Mouse (Mus musculus): ENCODE data around the gene Ntrk1. TPM values are rescaled to one million over a fixed set of nuclear protein-coding genes. Genes with fewer than 3 reads are reported as not detected.

The Ntrk1 gene
- total RNA-seq, 1 experiment = 3.8 TPM

DNA sequence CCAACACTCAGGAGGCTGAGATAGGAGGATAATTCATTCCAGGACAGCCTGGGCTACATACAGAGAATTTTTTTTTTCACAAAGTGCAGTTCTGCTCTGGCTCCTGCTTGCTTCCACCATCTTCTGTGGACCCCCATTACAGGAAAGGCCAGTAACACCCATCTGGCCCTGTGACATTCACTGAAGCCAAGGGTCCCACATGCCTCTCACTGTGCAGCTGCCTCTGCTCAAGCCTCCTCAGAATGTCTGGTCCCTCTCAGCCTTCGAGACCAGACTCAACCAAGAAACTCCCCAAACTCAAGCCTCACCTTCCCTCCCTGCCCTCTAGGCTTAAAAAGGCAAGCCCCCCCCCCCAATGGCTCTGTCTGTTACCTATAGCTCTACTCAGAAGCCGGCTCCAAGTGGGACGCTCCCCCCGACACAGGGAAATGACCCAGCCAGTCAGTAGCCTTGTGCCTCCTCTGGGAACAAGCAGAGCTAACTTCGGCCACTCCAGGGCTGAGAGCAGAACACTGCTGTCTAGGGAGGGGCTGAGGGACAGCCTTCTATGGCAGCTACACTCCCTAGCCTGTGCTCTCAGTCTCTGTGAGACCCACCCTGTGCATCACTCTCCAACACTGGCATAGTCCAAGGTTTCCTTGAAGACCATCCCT, 29.2 kb downstream of the Ntrk1 start:
- Histone ChIP-seq H3K9me3 (ENCODE audit: control insufficient read depth, insufficient read depth, low read depth, low read length) (no peaks in the 10 kb centered on the region), H3K9ac (ENCODE audit: insufficient read depth, low read depth, low read length, poor library complexity, severe bottlenecking) (no peak overlapping the region), H3K36me3 (ENCODE audit: control insufficient read depth, insufficient read depth, low read length, poor library complexity, severe bottlenecking) (no peaks in the 10 kb centered on the region), H3K4me3 (ENCODE audit: insufficient read depth in 1 of 2, low read depth in 1 of 2, low read length in 2 of 2, poor library complexity in 1 of 2, severe bottlenecking in 1 of 2) (no peak overlapping the region), H3K4me1 (ENCODE audit: control insufficient read depth in 2 of 2, insufficient read depth in 2 of 2, low read length in 2 of 2, poor library complexity in 1 of 2) (peaks cover 0 to 22% of the 10 kb centered on the region in 2 experiments; a peak in 1 of 4 replicates), H3K27ac (ENCODE audit: insufficient read depth, low read depth, low read length, poor library complexity, severe bottlenecking) (no peak overlapping the region)
- in situ Hi-C loops (cut with MboI; ENCODE audit: low sequenced_read_pairs in 2 of 2, unreplicated experiment in 2 of 2) = no loop called here
- DNase-seq (ENCODE audit: low read depth, low spot score) = no peak
- TF ChIP-seq HCFC1 (IDR thresholded peaks at IDR 0.05; ENCODE audit: borderline replicate concordance, insufficient read depth, low read length) = no peak
- TF ChIP-seq CHD2 (IDR thresholded peaks at IDR 0.05; ENCODE audit: low read depth, low read length) = no peak
- TF ChIP-seq ZC3H11A (IDR thresholded peaks at IDR 0.05; ENCODE audit: borderline replicate concordance, low read depth, low read length) = no peak
- no peak for TF ChIP-seq ZNF384 (IDR thresholded peaks at IDR 0.05; ENCODE audit: low read depth, low read length)
- TF ChIP-seq MAFK (IDR thresholded peaks at IDR 0.05; ENCODE audit: insufficient read depth, low read depth, low read length) = no peak

DNA sequence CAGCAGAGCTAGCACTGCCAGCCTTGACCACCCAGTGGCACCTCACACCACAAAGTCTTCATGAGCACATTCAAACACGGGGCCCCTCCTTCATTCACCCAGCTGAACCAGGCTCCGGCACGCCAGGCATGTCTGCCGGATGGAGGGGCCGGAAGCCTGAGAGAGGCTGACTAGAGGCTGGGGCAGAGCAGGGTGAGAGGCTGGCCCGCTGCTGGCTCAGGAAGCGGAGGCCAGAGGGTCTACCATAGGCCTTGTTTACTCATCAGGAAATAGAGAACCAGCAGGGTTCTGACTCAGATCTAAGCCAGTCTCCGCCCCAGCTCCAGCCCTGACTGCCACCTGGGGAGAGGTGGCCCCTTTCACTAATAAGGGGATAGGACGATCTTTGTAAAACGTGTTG, 29.9 kb downstream of the Ntrk1 start:
- no peak for TF ChIP-seq ZNF384 (IDR thresholded peaks at IDR 0.05; ENCODE audit: low read depth, low read length)
- TF ChIP-seq MAFK (IDR thresholded peaks at IDR 0.05; ENCODE audit: insufficient read depth, low read depth, low read length) = no peak
- TF ChIP-seq CHD2 (IDR thresholded peaks at IDR 0.05; ENCODE audit: low read depth, low read length) = no peak
- TF ChIP-seq ZC3H11A (IDR thresholded peaks at IDR 0.05; ENCODE audit: borderline replicate concordance, low read depth, low read length) = no peak
- TF ChIP-seq HCFC1 (IDR thresholded peaks at IDR 0.05; ENCODE audit: borderline replicate concordance, insufficient read depth, low read length) = no peak
- no peak for DNase-seq (ENCODE audit: low read depth, low spot score)
- in situ Hi-C loops (cut with MboI; ENCODE audit: low sequenced_read_pairs in 2 of 2, unreplicated experiment in 2 of 2) = no loop called here
- no peak overlapping the region for H3K9ac ChIP-seq (ENCODE audit: insufficient read depth, low read depth, low read length, poor library complexity, severe bottlenecking)
- no peak overlapping the region for H3K4me3 ChIP-seq (ENCODE audit: insufficient read depth in 1 of 2, low read depth in 1 of 2, low read length in 2 of 2, poor library complexity in 1 of 2, severe bottlenecking in 1 of 2)
- H3K36me3 ChIP-seq (ENCODE audit: control insufficient read depth, insufficient read depth, low read length, poor library complexity, severe bottlenecking) = no peaks in the 10 kb centered on the region
- peaks cover 0 to 22% of the 10 kb centered on the region in 2 experiments; a peak in 1 of 4 replicates for H3K4me1 ChIP-seq (ENCODE audit: control insufficient read depth in 2 of 2, insufficient read depth in 2 of 2, low read length in 2 of 2, poor library complexity in 1 of 2)
- H3K27ac ChIP-seq (ENCODE audit: insufficient read depth, low read depth, low read length, poor library complexity, severe bottlenecking) = no peak overlapping the region
- H3K9me3 ChIP-seq (ENCODE audit: control insufficient read depth, insufficient read depth, low read depth, low read length) = no peaks in the 10 kb centered on the region

DNA sequence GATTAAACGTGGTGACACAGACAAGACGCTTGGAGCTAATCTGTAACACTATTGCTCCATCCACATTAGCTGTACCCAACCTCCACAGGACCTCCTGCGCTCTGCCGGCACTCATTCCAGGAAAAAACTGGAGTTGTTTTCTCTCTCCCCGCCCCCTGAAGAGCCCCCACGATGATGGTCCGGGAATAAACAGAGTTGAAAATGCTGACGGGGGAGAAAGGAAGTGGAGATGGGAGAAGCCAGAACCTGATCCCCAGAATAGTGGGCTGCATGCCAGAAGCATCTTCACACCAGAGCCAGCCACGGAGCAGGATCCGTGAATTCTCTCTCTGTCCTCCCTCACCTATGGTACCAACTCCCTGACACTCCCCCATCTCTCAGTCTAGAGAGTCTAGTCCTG, 30.5 kb downstream of the Ntrk1 start:
- H3K27ac ChIP-seq (ENCODE audit: insufficient read depth, low read depth, low read length, poor library complexity, severe bottlenecking) = no peak overlapping the region
- H3K36me3 ChIP-seq (ENCODE audit: control insufficient read depth, insufficient read depth, low read length, poor library complexity, severe bottlenecking) = no peaks in the 10 kb centered on the region
- H3K9me3 ChIP-seq (ENCODE audit: control insufficient read depth, insufficient read depth, low read depth, low read length) = no peaks in the 10 kb centered on the region
- no peak overlapping the region for H3K9ac ChIP-seq (ENCODE audit: insufficient read depth, low read depth, low read length, poor library complexity, severe bottlenecking)
- in situ Hi-C loops (cut with MboI; ENCODE audit: low sequenced_read_pairs in 2 of 2, unreplicated experiment in 2 of 2) = no loop called here
- TF ChIP-seq MAFK (IDR thresholded peaks at IDR 0.05; ENCODE audit: insufficient read depth, low read depth, low read length) = no peak
- no peak for TF ChIP-seq ZNF384 (IDR thresholded peaks at IDR 0.05; ENCODE audit: low read depth, low read length)
- H3K4me1 ChIP-seq (ENCODE audit: control insufficient read depth in 2 of 2, insufficient read depth in 2 of 2, low read length in 2 of 2, poor library complexity in 1 of 2) = peaks cover 0 to 22% of the 10 kb centered on the region in 2 experiments; a peak in 1 of 4 replicates
- H3K4me3 ChIP-seq (ENCODE audit: insufficient read depth in 1 of 2, low read depth in 1 of 2, low read length in 2 of 2, poor library complexity in 1 of 2, severe bottlenecking in 1 of 2) = no peak overlapping the region
- no peak for DNase-seq (ENCODE audit: low read depth, low spot score)

DNA sequence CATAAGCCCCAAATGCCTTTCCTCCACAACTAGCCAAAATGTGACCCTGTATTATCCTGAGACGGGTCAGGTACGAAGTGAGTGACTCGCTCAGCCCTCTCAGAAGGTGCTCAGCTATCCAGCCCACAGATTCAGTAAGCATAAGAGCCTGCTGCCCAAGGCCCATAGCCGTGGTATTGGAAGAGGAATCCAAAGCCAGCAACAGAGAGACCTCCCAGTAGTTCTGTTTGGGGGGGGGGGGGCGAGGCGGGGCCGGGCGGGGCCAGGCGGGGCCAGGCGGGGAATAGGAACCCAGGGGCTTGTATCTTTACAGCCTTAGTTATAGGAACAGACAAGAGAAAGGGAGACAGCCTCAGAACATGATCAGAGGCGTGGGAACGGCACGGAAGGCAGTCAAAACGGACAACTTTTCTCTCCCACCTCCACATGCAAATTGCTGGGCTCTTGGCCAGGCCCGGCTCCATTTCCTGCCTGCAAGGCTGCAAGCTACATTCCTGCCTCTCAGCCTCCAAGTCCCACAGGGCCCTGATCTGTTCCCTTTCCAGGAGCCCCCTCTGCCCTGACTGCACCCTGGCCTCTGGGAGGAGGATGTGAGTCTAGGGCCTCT, 31.2 kb downstream of the Ntrk1 start:
- Histone ChIP-seq H3K4me1 (ENCODE audit: control insufficient read depth in 2 of 2, insufficient read depth in 2 of 2, low read length in 2 of 2, poor library complexity in 1 of 2) (peaks cover 0 to 25% of the 10 kb centered on the region in 2 experiments; a peak in 1 of 4 replicates), H3K9me3 (ENCODE audit: control insufficient read depth, insufficient read depth, low read depth, low read length) (no peaks in the 10 kb centered on the region), H3K9ac (ENCODE audit: insufficient read depth, low read depth, low read length, poor library complexity, severe bottlenecking) (no peak overlapping the region), H3K36me3 (ENCODE audit: control insufficient read depth, insufficient read depth, low read length, poor library complexity, severe bottlenecking) (no peaks in the 10 kb centered on the region), H3K4me3 (ENCODE audit: insufficient read depth in 1 of 2, low read depth in 1 of 2, low read length in 2 of 2, poor library complexity in 1 of 2, severe bottlenecking in 1 of 2) (no peak overlapping the region), H3K27ac (ENCODE audit: insufficient read depth, low read depth, low read length, poor library complexity, severe bottlenecking) (no peak overlapping the region)
- in situ Hi-C loops (cut with MboI; ENCODE audit: low sequenced_read_pairs in 2 of 2, unreplicated experiment in 2 of 2) = no loop called here
- TF ChIP-seq ZC3H11A (IDR thresholded peaks at IDR 0.05; ENCODE audit: borderline replicate concordance, low read depth, low read length) = no peak
- TF ChIP-seq HCFC1 (IDR thresholded peaks at IDR 0.05; ENCODE audit: borderline replicate concordance, insufficient read depth, low read length) = no peak
- no peak for TF ChIP-seq ZNF384 (IDR thresholded peaks at IDR 0.05; ENCODE audit: low read depth, low read length)
- no peak for TF ChIP-seq MAFK (IDR thresholded peaks at IDR 0.05; ENCODE audit: insufficient read depth, low read depth, low read length)
- TF ChIP-seq CHD2 (IDR thresholded peaks at IDR 0.05; ENCODE audit: low read depth, low read length) = no peak
- DNase-seq (ENCODE audit: low read depth, low spot score) = no peak

All from ES-E14 (cell line).